Mouse (Mus musculus) cerebellum, postnatal 14 days (tissue): ENCODE results near the gene Prdm1.

Experiments
- DNase-seq, 2 experiments: peaks; one replicate each; pipeline ENCODE4 v3.0.0; 2021; ENCODE audit warnings: mixed read lengths in 2 of 2

Gene Prdm1

GRCm38 (mm10) chr10:44528291-44529082, at the start of gene Prdm1:
Gene Prdm1, minus strand, starts transcription at chr10:44528501.
- DNase-seq, result peak in 1 of 2 experiments; percentile 7

GRCm38 (mm10) chr10:44565971-44566370, 37.7 kb upstream of the Prdm1 start:
- no peak for DNase-seq

GRCm38 (mm10) chr10:44565109-44565508, 36.8 kb upstream of the Prdm1 start:
- DNase-seq, result no peak

- no peak for DNase-seq
Measured at GRCm38 (mm10) chr10:44556845-44557244, 28.5 kb upstream of the Prdm1 start.

- no peak for DNase-seq
Measured at GRCm38 (mm10) chr10:44555317-44555716, 27.0 kb upstream of the Prdm1 start.

GRCm38 (mm10) chr10:44553648-44554047, 25.3 kb upstream of the Prdm1 start:
- no peak for DNase-seq

GRCm38 (mm10) chr10:44539033-44539578, 10.8 kb upstream of the Prdm1 start:
- DNase-seq, result no peak

- no peak for DNase-seq
Measured at GRCm38 (mm10) chr10:44538137-44538536, 9.8 kb upstream of the Prdm1 start.

GRCm38 (mm10) chr10:44530067-44530360, 1.7 kb upstream of the Prdm1 start:
- DNase-seq, result no peak

GRCm38 (mm10) chr10:44529218-44530066, 1.1 kb upstream of the Prdm1 start:
- DNase-seq, result peak; percentile 79 to 82

GRCm38 (mm10) chr10:44527651-44528050, 650 bp downstream of the Prdm1 start:
- DNase-seq, result peak in 1 of 2 experiments; percentile 8

GRCm38 (mm10) chr10:44526751-44527591, 1.3 kb downstream of the Prdm1 start:
- peak; percentile 47 to 53 for DNase-seq

- DNase-seq, result no peak
Measured at GRCm38 (mm10) chr10:44520189-44520588, 8.1 kb downstream of the Prdm1 start.

GRCm38 (mm10) chr10:44518631-44519030, 9.7 kb downstream of the Prdm1 start:
- no peak for DNase-seq

- no peak for DNase-seq
Measured at GRCm38 (mm10) chr10:44513108-44513507, 15.2 kb downstream of the Prdm1 start.

GRCm38 (mm10) chr10:44511029-44511428, 17.3 kb downstream of the Prdm1 start:
- no peak for DNase-seq

GRCm38 (mm10) chr10:44508649-44509048, 19.7 kb downstream of the Prdm1 start:
- no peak for DNase-seq

- DNase-seq, result no peak
Measured at GRCm38 (mm10) chr10:44507984-44508383, 20.3 kb downstream of the Prdm1 start.

- DNase-seq, result no peak
Measured at GRCm38 (mm10) chr10:44502891-44503290, 25.4 kb downstream of the Prdm1 start.

- DNase-seq, result no peak
Measured at GRCm38 (mm10) chr10:44499897-44500519, 28.3 kb downstream of the Prdm1 start.

GRCm38 (mm10) chr10:44493818-44494492, 34.3 kb downstream of the Prdm1 start:
- DNase-seq, result no peak
